Mouse (Mus musculus): ENCODE data around the gene Svep1.

DNA sequence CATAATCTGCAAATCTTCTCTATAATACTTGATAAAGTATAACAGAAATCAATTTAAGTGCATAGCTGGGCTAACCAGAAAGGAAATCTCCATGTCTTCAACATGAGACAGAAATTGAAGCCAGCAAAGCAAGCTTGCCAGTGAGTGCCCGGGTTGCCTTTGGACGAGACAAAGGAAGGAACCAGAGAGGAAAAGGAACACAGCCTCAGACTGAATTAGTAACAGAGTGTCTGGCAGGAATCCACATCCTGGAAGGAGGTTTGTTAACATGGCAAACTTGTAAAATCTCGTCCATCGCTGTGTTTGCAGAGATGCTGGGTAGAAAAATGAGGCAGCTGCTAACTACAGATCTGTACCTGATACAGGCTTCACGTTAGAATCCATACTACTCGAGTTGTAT lies 128.7 kb downstream of the Svep1 start:
- no peak for TF ChIP-seq CTCF (conservative IDR thresholded peaks at IDR 0.05; ENCODE audit: low read length)
- TF ChIP-seq NANOG (IDR thresholded peaks at IDR 0.05; ENCODE audit: borderline replicate concordance, low read length) = no peak
- TF ChIP-seq POU5F1 (IDR thresholded peaks at IDR 0.05; ENCODE audit: borderline replicate concordance, low read length) = no peak

Data from E14TG2a.4 (cell line).